Mouse (Mus musculus) heart, postnatal 0 days (tissue): ENCODE measurements around the gene Gamt. TPM values are rescaled to one million over a fixed set of nuclear protein-coding genes. Genes with fewer than 3 reads are reported as not detected.

ENCODE experiments used
- ATAC-seq: fragments of 200-750 bp; cut with Nextera tagmentation; 2 replicates; pipeline ENCODE4 v1.8.0; 2017; ENCODE audit warnings: low read depth, moderate number of reproducible peaks, moderate library complexity; ENCODE audit not compliant: insufficient read depth
- DNase-seq: peaks from one replicate; pipeline ENCODE4 v3.0.0-alpha.2; 2016; ENCODE audit warnings: low spot score
- H3K27ac ChIP-seq: fragments of 300-500 bp; sonication (generic); 2 replicates; pipeline ENCODE4 v1.5.1; 2014; ENCODE audit warnings: low read depth, mild to moderate bottlenecking
- H3K27me3 ChIP-seq: fragments of 300-500 bp; sonication (generic); 2 replicates; pipeline ENCODE4 v1.6.1; 2014; ENCODE audit warnings: low read length, mixed read lengths; ENCODE audit not compliant: control insufficient read depth, insufficient read depth
- H3K36me3 ChIP-seq: fragments of 300-500 bp; sonication (generic); replicated peaks from 2 replicates; pipeline ENCODE4 v1.6.1; 2014; ENCODE audit warnings: low read length, mixed read lengths; ENCODE audit not compliant: control insufficient read depth, insufficient read depth
- H3K4me1 ChIP-seq: fragments of 300-500 bp; sonication (generic); 2 replicates; pipeline ENCODE4 v1.6.1; 2014; ENCODE audit warnings: antibody characterized with exemption; ENCODE audit not compliant: control insufficient read depth, insufficient read depth
- H3K4me2 ChIP-seq: fragments of 300-500 bp; sonication (generic); 2 replicates; pipeline ENCODE4 v1.6.1; 2014; ENCODE audit warnings: low read depth, mild to moderate bottlenecking, low read length, moderate library complexity
- H3K4me3 ChIP-seq: fragments of 300-500 bp; sonication (generic); 2 replicates; pipeline ENCODE4 v1.5.1; 2014; ENCODE audit warnings: low read depth, low read length
- H3K9ac ChIP-seq: fragments of 300-500 bp; sonication (generic); replicated peaks from 2 replicates; pipeline ENCODE4 v1.6.1; 2014; ENCODE audit warnings: low read depth, low read length, mixed read lengths
- H3K9me3 ChIP-seq: fragments of 300-500 bp; sonication (generic); replicated peaks from 2 replicates; pipeline ENCODE4 v1.6.1; 2016; ENCODE audit warnings: low read length; ENCODE audit not compliant: control insufficient read depth
- CTCF ChIP-seq: IDR thresholded peaks from 2 replicates; pipeline ENCODE4 v1.5.1; 2016; ENCODE audit warnings: antibody characterized with exemption, control low read depth, low read depth
- EP300 ChIP-seq: IDR thresholded peaks from 2 replicates; pipeline ENCODE4 v1.6.1; 2016; ENCODE audit warnings: antibody characterized with exemption, low read depth
- WGBS: fragments of 180-500 bp; shearing (Covaris S2); extraction: QIAGEN DNeasy Blood & Tissue Kit; methylation state at CpG from one replicate; pipeline ENCODE4 v1.1.7; 2014; 5-methylcytosine and 5-hydroxymethylcytosine counted together
- polyA plus RNA-seq: library from polyadenylated mRNA; unstranded; fragments of >200 nt; fragmentation: Nextera tagmentation; extraction: Ambion mirVana; gene quantifications from 2 replicates; pipeline ENCODE4 v1.2.1, GENCODE M21; 2015
- total RNA-seq: library from RNA; depleted of rRNA; stranded (reverse); fragments of >200 nt; gene quantifications from 2 replicates; pipeline ENCODE4 v1.2.3, GENCODE M21; 2014; ENCODE audit warnings: low replicate concordance; rRNA removed

Gamt gene
- total RNA-seq (27.2 and 27.7 TPM in 2 replicates), polyA plus RNA-seq (22.8 and 25.7 TPM in 2 replicates)

GRCm38 (mm10) chr10:80260642-80261584, at the start of gene Gamt, which contains the start of gene Dazap1:
TSS of gene Gamt (minus strand) at chr10:80261012.
TSS of gene Dazap1 (plus strand) at chr10:80261486.
- H3K4me3 ChIP-seq = peak within 1 kb of the TSS; percentile 54
- under 1% methylated on average over 49 of the region's 49 CpGs for WGBS
- no peaks in the 10 kb centered on the region for H3K27me3 ChIP-seq
- peak within 1 kb of the TSS; percentile 86 for H3K4me2 ChIP-seq
- peak within 1 kb of the TSS; percentile 96 for H3K27ac ChIP-seq
- no peaks in the 10 kb centered on the region for H3K9me3 ChIP-seq
- DNase-seq = peak; percentile 95
- peak; percentile 69; the same call in 1 of the 2 replicates for TF ChIP-seq EP300
- no peak for TF ChIP-seq CTCF
- peak; percentile 77 for ATAC-seq
- H3K9ac ChIP-seq = peak within 1 kb of the TSS; percentile 63
- peaks cover 29% of the 10 kb centered on the region for H3K4me1 ChIP-seq
- peaks cover 28% of the 10 kb centered on the region for H3K36me3 ChIP-seq

- H3K4me3 ChIP-seq = no peak overlapping the region
- H3K9ac ChIP-seq = no peak overlapping the region
- no peaks in the 10 kb centered on the region for H3K36me3 ChIP-seq
- no peak overlapping the region for H3K27ac ChIP-seq
- peaks cover 75% of the 10 kb centered on the region for H3K27me3 ChIP-seq
- H3K9me3 ChIP-seq = no peaks in the 10 kb centered on the region
- 17% methylated on average over 25 of the region's 25 CpGs for WGBS
- no peak for DNase-seq
- no peak overlapping the region for H3K4me2 ChIP-seq
- no peak for ATAC-seq
- peaks cover 9% of the 10 kb centered on the region; the same call in 1 of the 2 replicates for H3K4me1 ChIP-seq
- TF ChIP-seq EP300 (no peak), CTCF (no peak)
Measured at GRCm38 (mm10) chr10:80304862-80305261, 44.0 kb upstream of the Gamt start.

GRCm38 (mm10) chr10:80304458-80304857, 43.6 kb upstream of the Gamt start:
- 23% methylated on average over 12 of the region's 12 CpGs for WGBS
- Histone ChIP-seq H3K27me3 (peaks cover 79% of the 10 kb centered on the region), H3K9ac (no peak overlapping the region), H3K4me3 (no peak overlapping the region), H3K9me3 (no peaks in the 10 kb centered on the region), H3K27ac (no peak overlapping the region), H3K36me3 (no peaks in the 10 kb centered on the region), H3K4me1 (peaks cover 9% of the 10 kb centered on the region; the same call in 1 of the 2 replicates), H3K4me2 (no peak overlapping the region)
- DNase-seq = no peak
- no peak for ATAC-seq
- no peak for TF ChIP-seq CTCF
- TF ChIP-seq EP300 = no peak

- TF ChIP-seq EP300 = 0 out of 2 replicates have a peak, but pooled peaks have one; percentile 40
- TF ChIP-seq CTCF = no peak
- H3K27ac ChIP-seq = peak overlapping the region; percentile 40; the same call in 1 of the 2 replicates
- H3K27me3 ChIP-seq = peaks cover 84% of the 10 kb centered on the region
- H3K4me3 ChIP-seq = no peak overlapping the region
- H3K9me3 ChIP-seq = no peaks in the 10 kb centered on the region
- peak; percentile 51 for DNase-seq
- no peaks in the 10 kb centered on the region for H3K36me3 ChIP-seq
- H3K4me2 ChIP-seq = peak overlapping the region; percentile 19; the same call in 1 of the 2 replicates
- 13% methylated on average over 9 of the region's 9 CpGs for WGBS
- ATAC-seq = peak; percentile 74
- H3K9ac ChIP-seq = no peak overlapping the region
- H3K4me1 ChIP-seq = peaks cover 9% of the 10 kb centered on the region; the same call in 1 of the 2 replicates
Measured at GRCm38 (mm10) chr10:80302471-80302881, 41.7 kb upstream of the Gamt start.

- H3K4me3 ChIP-seq = no peak overlapping the region
- TF ChIP-seq CTCF (no peak), EP300 (no peak)
Measured at GRCm38 (mm10) chr10:80302082-80302355, 41.2 kb upstream of the Gamt start.

More at GRCm38 (mm10) chr10:80302082-80302355, 41.2 kb upstream of the Gamt start:
- no peaks in the 10 kb centered on the region for H3K9me3 ChIP-seq
- DNase-seq (no peak), ATAC-seq (no peak)
- H3K4me1 ChIP-seq = peaks cover 9% of the 10 kb centered on the region; the same call in 1 of the 2 replicates
- peak overlapping the region; percentile 19; the same call in 1 of the 2 replicates for H3K4me2 ChIP-seq
- peak overlapping the region; percentile 40; the same call in 1 of the 2 replicates for H3K27ac ChIP-seq
- 51% methylated on average over 5 of the region's 5 CpGs for WGBS
- no peaks in the 10 kb centered on the region for H3K36me3 ChIP-seq
- H3K27me3 ChIP-seq = peaks cover 81% of the 10 kb centered on the region
- H3K9ac ChIP-seq = no peak overlapping the region
